Mouse (Mus musculus) olfactory bulb, adult 2 months (tissue): ENCODE results near the gene Gda.

ENCODE experiments used
- CTCF ChIP-seq: fragments of 200-500 bp; IDR thresholded peaks from 2 replicates; pipeline ENCODE4 v1.5.1; 2012; ENCODE audit warnings: low read depth, mild to moderate bottlenecking, low read length, moderate library complexity; ENCODE audit not compliant: insufficient read depth
- POLR2A ChIP-seq: fragments of 200-500 bp; IDR thresholded peaks from 2 replicates; pipeline ENCODE4 v1.6.1; 2012; ENCODE audit warnings: mild to moderate bottlenecking, low read depth, low read length, moderate library complexity; ENCODE audit not compliant: insufficient read depth

DNA sequence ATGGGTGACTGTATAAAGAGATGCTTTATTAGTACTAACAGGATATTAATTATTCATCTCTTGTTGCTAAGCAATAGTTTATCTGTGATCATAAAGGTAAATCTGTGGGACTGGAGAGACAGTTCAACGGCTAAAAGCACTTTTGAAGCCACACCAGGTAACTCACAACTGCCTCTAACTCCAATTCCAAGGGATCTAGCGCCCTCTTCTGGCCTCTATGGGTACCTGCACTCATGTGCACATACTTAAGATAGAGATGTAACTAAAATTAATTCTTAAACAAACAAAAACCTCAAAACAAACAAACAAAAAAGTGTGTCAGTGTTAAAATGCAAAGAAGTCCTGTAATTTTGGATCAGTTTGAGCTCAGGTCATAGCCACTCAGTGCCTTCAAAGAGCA, 101.9 kb downstream of the Gda start:
- no peak for TF ChIP-seq CTCF
- TF ChIP-seq POLR2A, result no peak
